Mouse (Mus musculus): ENCODE measurements at regions not wholly inside any gene's neighbourhood (a gene's known extent, or its start where the extent isn't known, plus 50 kb on each side); places are given as distances from the start of the nearest gene placed in this dataset.

DNA sequence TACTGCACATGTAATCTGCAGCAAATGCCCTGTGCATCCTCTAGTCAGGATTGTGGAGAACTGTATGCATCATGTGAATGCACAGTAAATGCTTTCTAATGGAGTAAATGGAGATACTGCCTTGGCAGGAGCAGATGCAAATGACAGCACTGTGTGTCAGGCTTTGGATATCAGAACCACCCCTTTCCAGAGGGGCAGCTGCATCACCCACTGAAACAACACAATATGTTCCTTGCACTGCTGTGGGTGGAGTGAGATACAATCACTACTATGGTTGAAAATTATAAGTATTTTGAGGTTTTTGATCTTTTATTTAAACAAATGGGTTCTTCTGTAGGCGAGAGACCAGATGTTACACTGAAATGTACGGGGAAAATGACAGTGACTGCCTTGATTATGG is 350.5 kb downstream of the Impad1 start:
- TF ChIP-seq HCFC1 (IDR thresholded peaks at IDR 0.05; ENCODE audit: borderline replicate concordance, insufficient read depth, low read length) (no peak), CHD2 (IDR thresholded peaks at IDR 0.05; ENCODE audit: low read depth, low read length) (no peak), ZNF384 (IDR thresholded peaks at IDR 0.05; ENCODE audit: low read depth, low read length) (no peak), MAFK (IDR thresholded peaks at IDR 0.05; ENCODE audit: insufficient read depth, low read depth, low read length) (no peak), ZC3H11A (IDR thresholded peaks at IDR 0.05; ENCODE audit: borderline replicate concordance, low read depth, low read length) (no peak)

All from ES-E14 (cell line).